Mouse (Mus musculus): ENCODE measurements around the gene Eif3g. TPM values are rescaled to one million over a fixed set of nuclear protein-coding genes. Genes with fewer than 3 reads are reported as not detected.
A peak's percentile ranks its signal among the peaks of the same experiment; 100 is the strongest.

Eif3g gene
- total RNA-seq (2012; rRNA removed) (293 and 340 TPM in 2 replicates), total RNA-seq (2014; rRNA removed) (205 and 211 TPM in 2 replicates), polyA plus RNA-seq (2012; ENCODE audit: insufficient read length, low read depth) (387 and 392 TPM in 2 replicates)

- peaks cover 12 to 24% of the 10 kb centered on the region in 2 experiments for H3K4me1 ChIP-seq (ENCODE audit: control insufficient read depth in 1 of 2, insufficient read depth in 2 of 2)
- peak; percentile 73 for DNase-seq (ENCODE audit: extremely low read depth)
- dilution Hi-C loops (cut with MboI; ENCODE audit: extremely low pct_ligation_motif_present, extremely low pct_unique_long_range_greater_than_20kb, low sequenced_read_pairs) = no loop called here
- H3K27ac ChIP-seq (ENCODE audit: insufficient read depth, low read depth) = peak within 1 kb of the TSS; percentile 32; the same call in 1 of the 2 replicates
- TF ChIP-seq USF1 (IDR thresholded peaks at IDR 0.05; ENCODE audit: low read depth, low read length) = no peak
- no peak for TF ChIP-seq CHD1 (IDR thresholded peaks at IDR 0.05; ENCODE audit: low read depth, low read length)
- TF ChIP-seq CHD2 (IDR thresholded peaks at IDR 0.05; ENCODE audit: low read length) = no peak
- peak; percentile 63 to 96 for TF ChIP-seq CTCF (conservative IDR thresholded peaks at IDR 0.05 in 1 of 2, IDR thresholded peaks at IDR 0.05 in 1 of 2; ENCODE audit: low read depth in 2 of 2, low read length in 2 of 2)
- TF ChIP-seq MAX (IDR thresholded peaks at IDR 0.05; ENCODE audit: low read length) = peak; percentile 69
- TF ChIP-seq SMC3 (IDR thresholded peaks at IDR 0.05; ENCODE audit: low read depth, low read length) = peak; percentile 74
- TF ChIP-seq UBTF (IDR thresholded peaks at IDR 0.05; ENCODE audit: low read depth, low read length) = no peak
- peak; percentile 57 for TF ChIP-seq NRF1 (IDR thresholded peaks at IDR 0.05; ENCODE audit: low read depth, low read length)
- peak; percentile 57; the same call in 1 of the 2 replicates for TF ChIP-seq IRF4 (IDR thresholded peaks at IDR 0.05; ENCODE audit: low read depth, low read length)
- TF ChIP-seq NELFE (IDR thresholded peaks at IDR 0.05; ENCODE audit: low read depth, low read length) = peak; percentile 80
- peak; percentile 67 for TF ChIP-seq MXI1 (IDR thresholded peaks at IDR 0.05; ENCODE audit: low read depth, low read length)
- TF ChIP-seq SIN3A (IDR thresholded peaks at IDR 0.05; ENCODE audit: low read length) = peak; percentile 88
- TF ChIP-seq RAD21 (IDR thresholded peaks at IDR 0.05; ENCODE audit: low read depth, low read length) = peak; percentile 13; the same call in 1 of the 2 replicates
- no peak for TF ChIP-seq ETS1 (conservative IDR thresholded peaks at IDR 0.05; ENCODE audit: low read depth, low read length)
- peak; percentile 88 for TF ChIP-seq MYC (IDR thresholded peaks at IDR 0.05; ENCODE audit: low read depth, low read length)
- peak; percentile 61; the same call in 1 of the 2 replicates for TF ChIP-seq TBP (conservative IDR thresholded peaks at IDR 0.05; ENCODE audit: low read depth, low read length)
- TF ChIP-seq POLR2A (IDR thresholded peaks at IDR 0.05; ENCODE audit: low read depth, low read length) = peak; percentile 88
- TF ChIP-seq KAT2A (IDR thresholded peaks at IDR 0.05; ENCODE audit: insufficient replicate concordance, low read length) = peak; percentile 83; the same call in 1 of the 2 replicates
- no peak for TF ChIP-seq BHLHE40 (IDR thresholded peaks at IDR 0.05; ENCODE audit: low read depth, low read length)
- peak; percentile 82; the same call in 1 of the 2 replicates for TF ChIP-seq MEF2A (IDR thresholded peaks at IDR 0.05; ENCODE audit: borderline replicate concordance, low read depth, low read length)
- TF ChIP-seq TCF12 (IDR thresholded peaks at IDR 0.05; ENCODE audit: low read depth, low read length) = peak; percentile 92
- TF ChIP-seq HCFC1 (IDR thresholded peaks at IDR 0.05; ENCODE audit: low read depth, low read length) = peak; percentile 93
- TF ChIP-seq MAZ (IDR thresholded peaks at IDR 0.05; ENCODE audit: low read depth, low read length) = no peak
- TF ChIP-seq ELF1 (IDR thresholded peaks at IDR 0.05; ENCODE audit: low read depth, low read length) = peak; percentile 84
- TF ChIP-seq POLR2AphosphoS2 (IDR thresholded peaks at IDR 0.05; ENCODE audit: low read depth, low read length) = 0 out of 2 replicates have a peak, but pooled peaks have one; percentile 38
- TF ChIP-seq ZNF384 (IDR thresholded peaks at IDR 0.05; ENCODE audit: low read depth, low read length) = no peak
- TF ChIP-seq GABPA (IDR thresholded peaks at IDR 0.05; ENCODE audit: insufficient replicate concordance, low read depth, low read length) = peak; percentile 70; the same call in 1 of the 2 replicates
- no peak for TF ChIP-seq ZKSCAN1 (IDR thresholded peaks at IDR 0.05; ENCODE audit: borderline replicate concordance, low read depth, low read length)
- H3K27me3 ChIP-seq (replicated peaks) = no peaks in the 10 kb centered on the region
- H3K79me2 ChIP-seq (replicated peaks; ENCODE audit: control insufficient read depth, extremely low read depth, insufficient read depth, poor library complexity, severe bottlenecking) = peaks cover 30% of the 10 kb centered on the region
- H3K9me3 ChIP-seq (replicated peaks; ENCODE audit: low read length) = no peaks in the 10 kb centered on the region
- in situ Hi-C loops (cut with MboI; ENCODE audit: low pct_ligation_motif_present, low pct_unique_long_range_greater_than_20kb, low sequenced_read_pairs) = no loop called here
- H3K4me2 ChIP-seq (ENCODE audit: insufficient read depth, low read depth, poor library complexity, severe bottlenecking) = peak within 1 kb of the TSS; percentile 85
- peak within 1 kb of the TSS; percentile 85 to 99 (median 97) for H3K4me3 ChIP-seq (replicated peaks in 1 of 3; ENCODE audit: low read depth in 2 of 3, low read length in 2 of 3, poor library complexity in 1 of 3)
- H3K36me3 ChIP-seq (replicated peaks in 1 of 2; ENCODE audit: control insufficient read depth in 1 of 2, insufficient read depth in 1 of 2, low read length in 1 of 2) = peaks cover 32 to 46% of the 10 kb centered on the region in 2 experiments
- H3K9ac ChIP-seq (ENCODE audit: insufficient read depth, low read depth) = peak within 1 kb of the TSS; percentile 92
Observed at GRCm38 (mm10) chr9:20898511-20899073, at the start of gene Eif3g. Gene Eif3g, minus strand, starts transcription at chr9:20898623.
